Mouse (Mus musculus): ENCODE data around the gene Fsd1. TPM values are rescaled to one million over a fixed set of nuclear protein-coding genes. Genes with fewer than 3 reads are reported as not detected.

Gene Fsd1
- total and polyA plus RNA-seq, 3 experiments: not detected

GRCm38 (mm10) chr17:56020400-56021084 lies 34.2 kb downstream of the Fsd1 start:
- no peak for TF ChIP-seq TCF12 (IDR thresholded peaks at IDR 0.05; ENCODE audit: low read depth, low read length)
- TF ChIP-seq KAT2A (conservative IDR thresholded peaks at IDR 0.05; ENCODE audit: low read depth, low read length): no peak
- TF ChIP-seq EP300 (IDR thresholded peaks at IDR 0.05; ENCODE audit: low read depth in 1 of 2, low read length in 2 of 2): no peak
- TF ChIP-seq SMC3 (IDR thresholded peaks at IDR 0.05; ENCODE audit: low read depth, low read length): no peak
- no peak for TF ChIP-seq NRF1 (IDR thresholded peaks at IDR 0.05; ENCODE audit: insufficient read depth, low read depth, low read length, poor library complexity, severe bottlenecking)
- no peak for TF ChIP-seq ZC3H11A (IDR thresholded peaks at IDR 0.05; ENCODE audit: low read depth, low read length)
- TF ChIP-seq GABPA (IDR thresholded peaks at IDR 0.05; ENCODE audit: low read depth, low read length): no peak
- no peak for TF ChIP-seq MXI1 (IDR thresholded peaks at IDR 0.05; ENCODE audit: low read depth, low read length)
- peaks cover 0 to 3% of the 10 kb centered on the region in 2 experiments; a peak in 2 of 4 replicates for H3K36me3 ChIP-seq (ENCODE audit: control insufficient read depth in 1 of 2, insufficient read depth in 2 of 2, low read length in 2 of 2)
- H3K4me3 ChIP-seq (ENCODE audit: control insufficient read depth in 1 of 2, insufficient read depth in 1 of 2, low read depth in 2 of 2, low read length in 2 of 2): no peak overlapping the region
- H3K4me1 ChIP-seq (ENCODE audit: control insufficient read depth in 1 of 2, insufficient read depth in 2 of 2, low read length in 2 of 2): no peaks in the 10 kb centered on the region
- H3K27me3 ChIP-seq (ENCODE audit: control insufficient read depth in 1 of 2, insufficient read depth in 2 of 2, low read length in 2 of 2): no peaks in the 10 kb centered on the region
- no peak overlapping the region for H3K27ac ChIP-seq (ENCODE audit: control insufficient read depth, low read depth, low read length)
- no peaks in the 10 kb centered on the region for H3K9me3 ChIP-seq (replicated peaks; ENCODE audit: insufficient read depth, low read length)
- peaks cover 5% of the 10 kb centered on the region for H3K79me2 ChIP-seq (ENCODE audit: control insufficient read depth, insufficient read depth, low read length, poor library complexity)
- no peak overlapping the region for H3K9ac ChIP-seq (ENCODE audit: control insufficient read depth, low read depth, low read length, poor library complexity, severe bottlenecking)
- DNase-seq (ENCODE audit: low read depth, low spot score): no peak

GRCm38 (mm10) chr17:56021161-56021910 lies 35.0 kb downstream of the Fsd1 start:
- Histone ChIP-seq H3K27me3 (ENCODE audit: control insufficient read depth in 1 of 2, insufficient read depth in 2 of 2, low read length in 2 of 2) (no peaks in the 10 kb centered on the region), H3K79me2 (ENCODE audit: control insufficient read depth, insufficient read depth, low read length, poor library complexity) (peaks cover 5% of the 10 kb centered on the region), H3K9ac (ENCODE audit: control insufficient read depth, low read depth, low read length, poor library complexity, severe bottlenecking) (no peak overlapping the region), H3K4me3 (ENCODE audit: control insufficient read depth in 1 of 2, insufficient read depth in 1 of 2, low read depth in 2 of 2, low read length in 2 of 2) (no peak overlapping the region), H3K27ac (ENCODE audit: control insufficient read depth, low read depth, low read length) (no peak overlapping the region), H3K9me3 (replicated peaks; ENCODE audit: insufficient read depth, low read length) (no peaks in the 10 kb centered on the region), H3K36me3 (ENCODE audit: control insufficient read depth in 1 of 2, insufficient read depth in 2 of 2, low read length in 2 of 2) (peaks cover 0 to 3% of the 10 kb centered on the region in 2 experiments; a peak in 2 of 4 replicates), H3K4me1 (ENCODE audit: control insufficient read depth in 1 of 2, insufficient read depth in 2 of 2, low read length in 2 of 2) (no peaks in the 10 kb centered on the region)
- DNase-seq (ENCODE audit: low read depth, low spot score): no peak
- no peak for TF ChIP-seq POLR2AphosphoS2 (IDR thresholded peaks at IDR 0.05; ENCODE audit: low read length)
- no peak for TF ChIP-seq ETS1 (IDR thresholded peaks at IDR 0.05; ENCODE audit: low read depth, low read length)
- no peak for TF ChIP-seq SIN3A (IDR thresholded peaks at IDR 0.05; ENCODE audit: low read length)
- no peak for TF ChIP-seq GABPA (IDR thresholded peaks at IDR 0.05; ENCODE audit: low read depth, low read length)
